Mouse (Mus musculus) heart, postnatal 14 days (tissue): Measurements from ENCODE around the gene Galnt16. TPM values are rescaled to one million over a fixed set of nuclear protein-coding genes. Genes with fewer than 3 reads are reported as not detected.

ENCODE experiments used
- DNase-seq, 2 experiments: peaks; one replicate each; pipeline ENCODE4 v3.0.0; 2021 to 2022
- intact Hi-C: fragments of 180-260 bp; cut with DNase I; formaldehyde crosslinking; loops from one replicate; pipeline ENCODE4 v1.15.1; 2025
- long read RNA-seq, 2 experiments: library from polyadenylated mRNA; stranded (forward); transcript quantifications; one replicate each; pipeline ENCODE4 v2.0.0; 2021
- total RNA-seq, 2 experiments: library from RNA; stranded (reverse); gene quantifications; 2 replicates each; pipeline ENCODE4 v1.2.3; 2021

The Galnt16 gene
- total RNA-seq = 1 to 10 TPM; 7.1 to 7.6 TPM
- long read RNA-seq, experiment 1, partial matches to known transcripts = 1 of 5 reads
- long read RNA-seq, experiment 1, other reads (novel, unspliced or antisense) = 2 of 5 reads
- long read RNA-seq, experiment 2, full-length matches to known transcripts = 5 of 11 reads
- long read RNA-seq, experiment 2, partial matches to known transcripts = 2 of 11 reads
- long read RNA-seq, experiment 2, other reads (novel, unspliced or antisense) = 4 of 11 reads

GRCm38 (mm10) chr12:80517977-80518376, at the start of gene Galnt16:
Gene Galnt16, plus strand, starts transcription at chr12:80518277.
- no peak for DNase-seq
- intact Hi-C loops = loop anchor here (5.0 kb wide), 1 partner anchor 59 kb away; no protein-coding TSS in a partner anchor

DNA sequence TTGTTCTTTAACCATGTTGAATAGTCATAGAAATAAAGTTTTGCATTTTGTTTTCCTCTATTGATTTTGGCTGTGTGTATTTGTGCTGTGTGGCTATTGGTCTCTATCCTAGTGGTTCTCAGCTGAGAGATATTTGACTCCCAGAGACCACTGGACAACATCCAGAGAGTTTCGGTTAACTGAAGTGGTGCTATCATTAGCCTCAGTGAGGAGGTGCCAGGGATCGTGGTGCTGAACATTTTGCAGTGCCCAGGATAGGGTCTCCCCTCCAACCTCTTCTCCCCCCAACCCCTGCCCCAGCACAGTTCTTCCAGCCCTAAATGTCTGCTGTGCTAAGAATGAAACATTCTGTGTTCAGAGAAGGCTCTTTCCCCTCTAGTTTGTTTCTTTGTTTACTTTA, 47.9 kb upstream of the Galnt16 start:
- intact Hi-C loops = no loop called here
- DNase-seq = peak in 1 of 2 experiments; percentile 31

- DNase-seq = peak in 1 of 2 experiments; percentile 12
- intact Hi-C loops = no loop called here
These were observed 46.2 kb upstream of the Galnt16 start for GRCm38 (mm10) chr12:80471926-80472325.

GRCm38 (mm10) chr12:80473731-80474130, 44.3 kb upstream of the Galnt16 start:
- DNase-seq = no peak
- intact Hi-C loops = no loop called here

DNA sequence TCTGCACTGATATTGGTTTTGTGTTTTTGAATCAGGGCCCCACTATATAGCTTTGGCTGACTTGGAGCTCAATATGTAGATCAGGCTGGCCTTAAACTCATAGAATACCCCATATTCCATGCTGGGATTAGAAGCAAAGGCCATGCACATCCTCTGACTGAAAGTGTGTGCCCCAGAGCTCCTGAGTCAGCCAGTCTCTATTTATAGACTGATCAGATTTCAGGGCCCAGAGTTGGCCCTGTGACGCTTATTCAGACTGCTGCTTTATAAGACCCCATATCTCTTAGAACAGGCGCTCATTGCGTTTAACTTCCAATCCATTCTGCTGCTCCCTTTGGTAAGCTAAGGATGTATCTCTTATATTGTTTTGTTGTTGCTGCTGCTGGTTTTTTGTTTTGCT, 38.1 kb upstream of the Galnt16 start:
- DNase-seq = no peak
- intact Hi-C loops = loop anchor here (5.0 kb wide), 1 partner anchor 323 kb away; no protein-coding TSS in a partner anchor

DNA sequence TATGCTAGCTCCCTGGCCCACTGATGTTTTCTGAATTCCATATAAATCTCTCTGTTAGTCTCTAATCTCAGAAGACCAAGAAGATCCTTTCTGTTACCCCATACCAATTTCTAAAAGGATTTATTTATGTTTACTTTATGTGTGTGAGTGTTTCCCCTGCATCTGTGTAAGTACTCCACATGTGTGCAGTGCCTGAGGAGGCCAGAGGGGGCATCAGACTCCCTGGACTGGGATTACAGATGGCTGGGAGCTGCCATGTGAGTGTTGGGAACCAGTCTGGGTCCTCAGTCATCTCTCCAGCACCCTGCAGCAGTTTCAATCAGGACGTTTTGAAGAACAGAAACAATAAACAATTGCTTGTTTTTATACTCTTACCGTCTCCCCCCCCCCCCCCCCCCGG, 34.7 kb upstream of the Galnt16 start:
- no peak for DNase-seq
- intact Hi-C loops = loop anchor here (5.0 kb wide), 1 partner anchor 326 kb away; no protein-coding TSS in a partner anchor

GRCm38 (mm10) chr12:80493311-80493710, 24.8 kb upstream of the Galnt16 start:
- intact Hi-C loops = no loop called here

DNA sequence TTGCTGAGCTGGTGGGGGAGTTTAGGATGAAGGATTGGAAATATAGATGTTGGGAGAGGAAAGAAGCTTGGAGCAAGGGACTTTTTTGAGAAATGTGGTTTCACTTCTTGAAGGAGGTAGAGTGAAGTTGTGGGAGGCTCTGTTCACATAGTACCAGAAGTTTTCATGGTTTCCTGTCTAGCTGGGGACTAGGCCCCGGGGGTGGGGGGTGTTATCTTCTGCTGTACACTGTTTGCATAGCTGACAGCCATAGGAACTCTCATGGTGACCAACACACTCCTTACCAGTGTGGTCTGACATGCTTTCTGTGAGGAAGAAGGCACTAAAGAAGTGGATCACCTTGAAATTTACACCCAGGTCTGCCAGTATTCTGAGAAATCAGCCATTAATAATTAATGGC, 22.4 kb upstream of the Galnt16 start:
- intact Hi-C loops = loop anchor here (5.0 kb wide), 2 partner anchors 177 to 232 kb away; no protein-coding TSS in a partner anchor
- DNase-seq = no peak

More at GRCm38 (mm10) chr12:80493311-80493710, 24.8 kb upstream of the Galnt16 start:
- no peak for DNase-seq

DNA sequence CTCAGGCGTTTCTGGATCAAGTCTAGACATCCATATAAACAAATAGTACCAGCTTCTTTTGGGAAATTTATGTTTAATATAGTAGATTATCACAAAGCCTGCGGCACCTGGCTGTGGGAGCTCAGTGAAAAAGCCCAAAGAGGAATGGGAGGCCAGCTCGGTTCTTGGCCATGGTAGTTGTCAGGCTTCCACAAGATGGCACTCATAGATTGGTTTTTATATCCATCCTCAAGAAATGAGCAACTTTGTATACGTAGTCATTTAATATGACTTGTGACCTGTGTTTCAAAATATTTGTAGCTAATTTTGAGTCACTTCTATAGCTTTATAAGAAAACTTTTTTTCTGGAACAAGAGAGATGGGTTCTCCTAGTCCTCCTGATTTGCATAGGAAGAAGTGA, 19.7 kb upstream of the Galnt16 start:
- no peak for DNase-seq
- intact Hi-C loops = loop anchor here (5.0 kb wide), 2 partner anchors 174 to 229 kb away; no protein-coding TSS in a partner anchor

GRCm38 (mm10) chr12:80500506-80500905, 17.6 kb upstream of the Galnt16 start:
- intact Hi-C loops = no loop called here
- no peak for DNase-seq

DNA sequence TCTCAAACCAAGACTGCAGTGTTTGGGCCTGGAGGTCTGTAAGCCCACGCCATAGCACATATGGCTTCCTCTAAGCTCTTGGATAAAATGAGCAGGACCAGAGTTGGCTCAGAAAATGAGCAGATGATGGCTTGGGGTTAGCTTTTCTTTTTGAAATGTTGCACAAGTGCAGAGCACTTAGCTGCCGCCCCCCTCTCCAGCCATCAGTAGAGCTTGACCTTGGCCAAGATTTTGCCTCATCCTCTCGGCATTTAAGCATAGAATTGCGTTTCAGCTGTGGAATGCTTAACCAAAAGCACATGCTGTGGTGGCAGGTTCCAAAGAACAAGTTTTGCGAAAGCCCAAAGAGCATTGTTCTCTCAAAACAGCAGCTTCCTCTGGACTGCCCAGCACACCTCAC, 13.4 kb upstream of the Galnt16 start:
- peak; percentile 27 to 37 for DNase-seq
- intact Hi-C loops = no loop called here

- intact Hi-C loops = no loop called here
- DNase-seq = peak; percentile 37 to 63
These were observed 10.9 kb upstream of the Galnt16 start for GRCm38 (mm10) chr12:80507041-80507745.

- no peak for DNase-seq
- intact Hi-C loops = loop anchor here (5.0 kb wide), 1 partner anchor 59 kb away; no protein-coding TSS in a partner anchor
These were observed 298 bp downstream of the Galnt16 start for GRCm38 (mm10) chr12:80518393-80518756.

DNA sequence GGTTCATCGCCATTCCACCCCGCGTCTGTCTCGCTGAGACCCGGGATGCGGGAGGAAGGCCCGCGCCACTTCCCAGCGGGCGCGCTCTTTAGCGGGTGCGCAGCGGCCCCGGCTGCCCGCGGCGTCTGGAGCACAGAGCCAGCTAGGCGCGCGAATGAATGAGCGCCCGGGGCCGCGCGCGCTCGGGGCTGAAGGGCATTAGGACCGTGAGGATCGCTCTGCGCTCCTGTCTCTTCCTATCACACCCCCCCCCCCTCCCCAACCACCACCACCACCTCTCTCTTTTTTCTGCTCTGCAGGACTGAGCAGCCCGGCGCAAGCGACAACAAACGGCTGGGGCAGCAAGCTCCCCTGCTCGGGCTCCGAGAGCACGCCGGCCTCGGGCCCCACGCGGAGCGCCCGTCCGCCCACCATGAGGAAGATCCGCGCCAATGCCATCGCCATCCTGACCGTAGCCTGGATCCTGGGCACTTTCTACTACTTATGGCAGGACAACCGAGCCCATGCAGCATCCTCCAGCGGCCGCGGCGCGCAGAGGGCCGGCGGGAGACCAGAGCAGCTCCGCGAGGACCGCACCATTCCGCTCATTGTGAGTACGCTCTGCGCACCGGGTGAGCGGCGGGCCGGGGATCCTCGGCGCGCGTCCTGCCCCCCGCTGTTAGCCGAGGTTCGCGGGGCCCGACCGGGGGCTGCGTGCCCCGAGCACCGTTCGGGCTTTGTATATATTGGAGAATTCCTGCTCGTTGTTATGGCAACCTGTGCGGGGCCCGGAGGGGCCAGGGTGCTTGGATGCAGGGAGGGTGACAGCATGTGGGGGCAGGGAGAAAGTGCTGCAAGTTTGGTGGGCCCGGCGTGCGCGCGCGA, 912 bp downstream of the Galnt16 start:
- intact Hi-C loops = loop anchor here (5.0 kb wide), 1 partner anchor 58 kb away; no protein-coding TSS in a partner anchor
- DNase-seq = peak; percentile 41 to 42

GRCm38 (mm10) chr12:80519621-80520332, 1.7 kb downstream of the Galnt16 start:
- intact Hi-C loops = loop anchor here (5.0 kb wide), 1 partner anchor 58 kb away; no protein-coding TSS in a partner anchor
- DNase-seq = peak; percentile 57 to 64

DNA sequence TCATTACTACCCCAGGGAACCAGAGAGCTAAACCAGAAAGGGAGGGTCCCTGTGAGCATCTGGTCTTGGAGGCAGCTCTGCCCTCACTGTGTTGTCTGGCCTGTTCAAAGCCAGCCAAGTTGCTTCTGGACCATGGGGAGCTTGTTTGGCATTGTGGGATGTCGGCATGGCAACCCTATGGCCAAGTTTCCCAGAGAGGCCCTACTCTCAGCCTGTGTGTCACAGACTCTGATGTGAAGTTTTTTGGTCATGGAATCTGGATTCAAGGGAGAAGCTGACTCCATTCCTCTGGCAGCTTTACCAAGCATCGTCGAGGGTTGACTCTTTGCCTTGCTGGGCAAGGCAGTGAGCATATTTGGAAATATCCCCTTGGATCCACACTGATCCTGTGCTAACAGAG, 3.9 kb downstream of the Galnt16 start:
- intact Hi-C loops = no loop called here
- peak; percentile 52 to 59 for DNase-seq

- intact Hi-C loops = no loop called here
- DNase-seq = no peak
These were observed 6.3 kb downstream of the Galnt16 start for GRCm38 (mm10) chr12:80524276-80524921.

GRCm38 (mm10) chr12:80525513-80525912, 7.4 kb downstream of the Galnt16 start:
- intact Hi-C loops = no loop called here
- peak in 1 of 2 experiments; percentile 23 for DNase-seq

- no peak for DNase-seq
- intact Hi-C loops = no loop called here
These were observed 8.4 kb downstream of the Galnt16 start for GRCm38 (mm10) chr12:80526511-80526910.
